Mouse (Mus musculus) cerebellum, adult 2 months (tissue): ENCODE measurements at regions not wholly inside any gene's neighbourhood (a gene's known extent, or its start where the extent isn't known, plus 50 kb on each side); places are given as distances from the start of the nearest gene placed in this dataset.

ENCODE experiments used
- CTCF ChIP-seq: fragments of 200-500 bp; IDR thresholded peaks from 2 replicates; pipeline ENCODE4 v1.5.1; 2011; ENCODE audit warnings: low read depth, mild to moderate bottlenecking, control low read depth, low read length, moderate library complexity, borderline replicate concordance; ENCODE audit not compliant: insufficient read depth
- POLR2A ChIP-seq: fragments of 200-500 bp; IDR thresholded peaks from 2 replicates; pipeline ENCODE4 v1.6.1; 2011; ENCODE audit warnings: low read length, control low read depth, borderline replicate concordance; ENCODE audit not compliant: insufficient read depth

- TF ChIP-seq CTCF (no peak), POLR2A (no peak)
These were observed 428.3 kb downstream of the Tns3 start for GRCm38 (mm10) chr11:8236056-8236455.
